Mouse (Mus musculus): Measurements from ENCODE around the gene Spata7. TPM values are rescaled to one million over a fixed set of nuclear protein-coding genes. Genes with fewer than 3 reads are reported as not detected.

Gene Spata7
- polyA plus RNA-seq, 1 experiment from 2014 or later: 37.7 TPM

DNA sequence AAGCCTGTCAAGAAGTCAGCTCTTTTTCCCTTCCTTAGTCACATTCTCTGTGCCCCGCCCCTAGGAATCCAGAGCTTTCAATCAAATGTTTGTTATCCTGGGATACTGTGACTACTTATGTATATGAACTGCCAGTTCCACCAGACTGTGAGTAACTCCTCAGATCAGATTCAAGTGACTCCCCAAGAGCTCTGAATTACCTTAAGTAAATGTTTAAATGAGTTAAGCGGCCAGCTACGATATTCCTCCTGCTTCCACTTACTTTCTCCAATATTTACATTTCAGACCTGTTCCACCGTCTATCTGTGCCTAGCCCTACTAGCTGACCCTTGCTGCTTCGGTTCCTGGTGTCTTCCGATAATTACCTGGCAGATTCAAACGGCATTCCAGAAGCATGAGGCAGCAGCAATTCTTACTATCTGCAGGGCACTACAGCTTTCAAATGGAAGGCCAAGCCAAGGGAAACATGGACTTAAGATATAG is 85.7 kb downstream of the Spata7 start:
- Histone ChIP-seq H3K27me3 (ENCODE audit: control insufficient read depth, insufficient read depth, low read depth, low read length) (no peaks in the 10 kb centered on the region), H3K9me3 (replicated peaks; ENCODE audit: control insufficient read depth, low read length, poor library complexity, severe bottlenecking) (no peaks in the 10 kb centered on the region), H3K4me3 (ENCODE audit: low read depth, low read length) (no peak overlapping the region), H3K4me2 (ENCODE audit: low read length) (no peak overlapping the region), H3K4me1 (ENCODE audit: control insufficient read depth, insufficient read depth, low read length) (no peaks in the 10 kb centered on the region), H3K36me3 (ENCODE audit: control insufficient read depth, insufficient read depth, low read length) (no peaks in the 10 kb centered on the region), H3K27ac (ENCODE audit: low read length) (no peak overlapping the region), H3K9ac (ENCODE audit: low read depth, low read length) (no peak overlapping the region)
- 51% methylated on average over 7 of the region's 7 CpGs for WGBS
- ATAC-seq: no peak

DNA sequence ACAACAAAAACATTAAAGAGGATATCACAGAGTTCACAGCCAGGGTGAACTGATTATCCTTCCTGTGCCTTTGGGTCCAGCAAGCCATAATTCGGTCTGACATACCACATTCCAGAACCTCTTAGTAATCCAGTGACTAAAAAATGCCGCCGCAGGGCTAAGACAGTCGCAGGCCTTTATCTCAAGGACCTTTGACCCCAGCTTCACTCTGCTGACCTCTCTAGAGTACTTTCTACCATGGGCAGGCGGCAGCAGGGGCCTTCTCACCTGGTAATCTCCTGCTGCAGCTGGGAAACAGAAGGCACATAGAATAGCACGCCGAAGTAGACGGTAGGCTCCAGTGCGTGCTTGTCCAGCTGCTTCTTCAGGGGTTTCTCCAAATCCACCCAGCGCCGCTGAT is 86.8 kb downstream of the Spata7 start:
- Histone ChIP-seq H3K27ac (ENCODE audit: low read length) (no peak overlapping the region), H3K4me1 (ENCODE audit: control insufficient read depth, insufficient read depth, low read length) (no peaks in the 10 kb centered on the region), H3K27me3 (ENCODE audit: control insufficient read depth, insufficient read depth, low read depth, low read length) (no peaks in the 10 kb centered on the region), H3K4me2 (ENCODE audit: low read length) (no peak overlapping the region), H3K4me3 (ENCODE audit: low read depth, low read length) (no peak overlapping the region), H3K9ac (ENCODE audit: low read depth, low read length) (no peak overlapping the region), H3K36me3 (ENCODE audit: control insufficient read depth, insufficient read depth, low read length) (no peaks in the 10 kb centered on the region), H3K9me3 (replicated peaks; ENCODE audit: control insufficient read depth, low read length, poor library complexity, severe bottlenecking) (no peaks in the 10 kb centered on the region)
- ATAC-seq: no peak
- 16% methylated on average over 11 of the region's 11 CpGs for WGBS

DNA sequence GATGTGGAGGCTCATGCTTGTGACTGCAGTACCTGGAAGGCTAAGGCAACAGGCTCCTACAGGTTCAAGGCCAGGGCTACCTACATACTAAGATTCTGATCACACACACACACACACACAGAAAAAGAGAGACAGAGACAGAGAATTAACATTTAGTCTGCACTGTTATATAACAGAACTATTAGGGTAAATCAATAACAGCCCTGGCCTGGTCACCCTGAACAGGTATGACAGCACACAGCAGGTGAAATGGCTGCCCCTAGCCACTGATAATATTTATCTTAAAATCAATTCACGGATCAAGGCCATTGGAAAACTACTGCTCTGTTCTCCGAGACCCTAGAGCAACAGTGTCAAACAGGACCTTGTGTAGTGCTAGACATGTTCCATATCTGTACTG is 88.2 kb downstream of the Spata7 start:
- Histone ChIP-seq H3K9me3 (replicated peaks; ENCODE audit: control insufficient read depth, low read length, poor library complexity, severe bottlenecking) (no peaks in the 10 kb centered on the region), H3K27ac (ENCODE audit: low read length) (no peak overlapping the region), H3K36me3 (ENCODE audit: control insufficient read depth, insufficient read depth, low read length) (no peaks in the 10 kb centered on the region), H3K9ac (ENCODE audit: low read depth, low read length) (no peak overlapping the region), H3K27me3 (ENCODE audit: control insufficient read depth, insufficient read depth, low read depth, low read length) (no peaks in the 10 kb centered on the region), H3K4me2 (ENCODE audit: low read length) (no peak overlapping the region), H3K4me3 (ENCODE audit: low read depth, low read length) (no peak overlapping the region), H3K4me1 (ENCODE audit: control insufficient read depth, insufficient read depth, low read length) (no peaks in the 10 kb centered on the region; the same call in 1 of the 2 replicates)
- 94% methylated on average over 2 of the region's 2 CpGs for WGBS
- ATAC-seq: no peak

Other genes starting within 250 kb of the Spata7 start
- 40.7 and 50.0 TPM in 2 replicates for gene Kcnk10, start 49.8 kb upstream of the Spata7 start, polyA plus RNA-seq (2015; fragmentation: Nextera tagmentation; extraction: Ambion mirVana)
- 4.0 and 4.9 TPM in 2 replicates for gene Ptpn21, start 109.2 kb downstream of the Spata7 start, polyA plus RNA-seq (2015; fragmentation: Nextera tagmentation; extraction: Ambion mirVana)
- 103 and 109 TPM in 2 replicates for gene Zc3h14, start 118.8 kb downstream of the Spata7 start, polyA plus RNA-seq (2015; fragmentation: Nextera tagmentation; extraction: Ambion mirVana)